Mouse (Mus musculus) CH12.LX (cell line): Measurements from ENCODE around the gene Gdf1. TPM values are rescaled to one million over a fixed set of nuclear protein-coding genes. Genes with fewer than 3 reads are reported as not detected.

Experiments used
- DNase-seq: peaks from one replicate; pipeline ENCODE4 v3.0.0-alpha.2; 2013; ENCODE audit errors: extremely low read depth
- H3K27ac ChIP-seq: 2 replicates; pipeline ENCODE4 v1.5.1; 2012; ENCODE audit warnings: low read depth, mild to moderate bottlenecking, control low read depth, moderate library complexity; ENCODE audit not compliant: insufficient read depth
- H3K27me3 ChIP-seq: replicated peaks from 2 replicates; pipeline ENCODE3; 2012; ENCODE audit warnings: inconsistent platforms
- H3K36me3 ChIP-seq, 2 experiments: replicated peaks in 1 of 2; 2 replicates each; pipeline versions ENCODE3 to v1.6.1; 2012; ENCODE audit warnings: inconsistent platforms in 1 of 2, low read length in 1 of 2, mild to moderate bottlenecking in 1 of 2, mixed read lengths in 1 of 2, moderate library complexity in 1 of 2; ENCODE audit not compliant: control insufficient read depth in 1 of 2, insufficient read depth in 1 of 2
- H3K4me1 ChIP-seq, 2 experiments: 2 replicates each; pipeline ENCODE4 v1.6.1; 2012; ENCODE audit warnings: inconsistent platforms in 1 of 2, moderate library complexity in 1 of 2; ENCODE audit not compliant: insufficient read depth in 2 of 2, control insufficient read depth in 1 of 2
- H3K4me2 ChIP-seq: 2 replicates; pipeline ENCODE4 v1.6.1; 2012; ENCODE audit warnings: low read depth, mild to moderate bottlenecking, control low read depth; ENCODE audit not compliant: poor library complexity, insufficient read depth, severe bottlenecking
- H3K4me3 ChIP-seq, 3 experiments: fragments of 150-350 bp in 1 of 3; sonication (generic) in 1 of 3; replicated peaks in 1 of 3; 2 replicates each; pipeline versions ENCODE3 to v1.5.1; 2011 to 2012; ENCODE audit warnings: low read depth in 2 of 3, low read length in 2 of 3, mild to moderate bottlenecking in 2 of 3, moderate library complexity in 2 of 3, control low read depth in 1 of 3, improper control_type of control experiment in 1 of 3, inconsistent platforms in 1 of 3, mixed read lengths in 1 of 3; ENCODE audit not compliant: poor library complexity in 1 of 3
- H3K79me2 ChIP-seq: replicated peaks from 2 replicates; pipeline ENCODE4 v1.6.1; 2012; ENCODE audit warnings: mild to moderate bottlenecking, moderate library complexity; ENCODE audit not compliant: control insufficient read depth, poor library complexity, insufficient read depth, severe bottlenecking; ENCODE audit errors: extremely low read depth
- H3K9ac ChIP-seq: 2 replicates; pipeline ENCODE4 v1.6.1; 2012; ENCODE audit warnings: low read depth, mild to moderate bottlenecking, control low read depth, moderate library complexity; ENCODE audit not compliant: insufficient read depth
- H3K9me3 ChIP-seq: replicated peaks from 2 replicates; pipeline ENCODE3; 2012; ENCODE audit warnings: low read length, inconsistent platforms, mixed read lengths
- BHLHE40 ChIP-seq: IDR thresholded peaks from 2 replicates; pipeline ENCODE4 v1.6.1; 2011; ENCODE audit warnings: mild to moderate bottlenecking, low read depth, low read length, improper control_type of control experiment
- CHD2 ChIP-seq: IDR thresholded peaks from 2 replicates; pipeline ENCODE4 v1.6.1; 2011; ENCODE audit warnings: low read length, improper control_type of control experiment
- E2F4 ChIP-seq: IDR thresholded peaks from 2 replicates; pipeline ENCODE4 v1.6.1; 2011; ENCODE audit warnings: low read depth, low read length, improper control_type of control experiment; ENCODE audit not compliant: insufficient replicate concordance
- ETS1 ChIP-seq: conservative IDR thresholded peaks from 2 replicates; pipeline ENCODE4 v1.6.1; 2012; ENCODE audit warnings: low read depth, mild to moderate bottlenecking, inconsistent platforms, low read length, improper control_type of control experiment, moderate library complexity
- GABPA ChIP-seq: IDR thresholded peaks from 2 replicates; pipeline ENCODE4 v1.6.1; 2012; ENCODE audit warnings: low read depth, low read length, improper control_type of control experiment, inconsistent platforms; ENCODE audit not compliant: insufficient replicate concordance
- HCFC1 ChIP-seq: IDR thresholded peaks from 2 replicates; pipeline ENCODE4 v1.6.1; 2012; ENCODE audit warnings: low read depth, mild to moderate bottlenecking, inconsistent platforms, low read length, improper control_type of control experiment
- JUN ChIP-seq: IDR thresholded peaks from 2 replicates; pipeline ENCODE4 v1.6.1; 2011; ENCODE audit warnings: low read depth, mild to moderate bottlenecking, low read length, improper control_type of control experiment, moderate library complexity; ENCODE audit not compliant: insufficient read depth
- KAT2A ChIP-seq: IDR thresholded peaks from 2 replicates; pipeline ENCODE4 v1.6.1; 2012; ENCODE audit warnings: low read length, improper control_type of control experiment, inconsistent platforms; ENCODE audit not compliant: insufficient replicate concordance
- MEF2A ChIP-seq: IDR thresholded peaks from 2 replicates; pipeline ENCODE4 v1.6.1; 2014; ENCODE audit warnings: low read depth, mild to moderate bottlenecking, inconsistent platforms, low read length, improper control_type of control experiment, borderline replicate concordance
- NELFE ChIP-seq: IDR thresholded peaks from 2 replicates; pipeline ENCODE4 v1.6.1; 2011; ENCODE audit warnings: low read depth, low read length, improper control_type of control experiment
- PAX5 ChIP-seq: IDR thresholded peaks from 2 replicates; pipeline ENCODE4 v1.6.1; 2012; ENCODE audit warnings: low read length, inconsistent platforms, mixed read lengths
- SIN3A ChIP-seq: IDR thresholded peaks from 2 replicates; pipeline ENCODE4 v1.6.1; 2012; ENCODE audit warnings: low read length, improper control_type of control experiment, inconsistent platforms
- SMC3 ChIP-seq: IDR thresholded peaks from 2 replicates; pipeline ENCODE4 v1.6.1; 2011; ENCODE audit warnings: low read depth, low read length, improper control_type of control experiment
- TBP ChIP-seq: conservative IDR thresholded peaks from 2 replicates; pipeline ENCODE4 v1.6.1; 2011; ENCODE audit warnings: low read depth, low read length, improper control_type of control experiment
- USF2 ChIP-seq: conservative IDR thresholded peaks from 2 replicates; pipeline ENCODE4 v1.6.1; 2011; ENCODE audit warnings: low read depth, low read length, improper control_type of control experiment
- ZC3H11A ChIP-seq: IDR thresholded peaks from 2 replicates; pipeline ENCODE4 v1.6.1; 2012; ENCODE audit warnings: low read depth, mild to moderate bottlenecking, inconsistent platforms, low read length, improper control_type of control experiment
- ZKSCAN1 ChIP-seq: IDR thresholded peaks from 2 replicates; pipeline ENCODE4 v1.6.1; 2012; ENCODE audit warnings: low read depth, inconsistent platforms, low read length, improper control_type of control experiment, borderline replicate concordance
- ZNF384 ChIP-seq: IDR thresholded peaks from 2 replicates; pipeline ENCODE4 v1.6.1; 2012; ENCODE audit warnings: low read depth, low read length, improper control_type of control experiment, inconsistent platforms
- dilution Hi-C: fragments of 300-500 bp; cut with MboI; formaldehyde crosslinking; loops from 2 replicates; pipeline ENCODE4 v1.14.3; 2020; ENCODE audit warnings: low sequenced_read_pairs; ENCODE audit not compliant: extremely low pct_unique_long_range_greater_than_20kb, extremely low pct_ligation_motif_present
- in situ Hi-C: fragments of 300-500 bp; cut with MboI; formaldehyde crosslinking; loops from 3 replicates; pipeline ENCODE4 v1.14.3; 2019; ENCODE audit warnings: low sequenced_read_pairs, low pct_ligation_motif_present, low pct_unique_long_range_greater_than_20kb, mixed read lengths
- polyA plus RNA-seq: library from polyadenylated mRNA; unstranded; fragments of >175 nt; gene quantifications from 2 replicates; pipeline ENCODE4 v1.2.1, GENCODE M21; 2012; ENCODE audit warnings: low read depth; ENCODE audit not compliant: insufficient read length
- total RNA-seq, 2 experiments: library from RNA; depleted of rRNA; stranded (reverse); fragments of 300-350 nt in 1 of 2; fragments of >200 nt in 1 of 2; gene quantifications; 2 replicates each; pipeline ENCODE4 v1.2.3; 2012 to 2014

The Gdf1 gene
- total and polyA plus RNA-seq, 3 experiments, result 0.17 TPM; not detected in 2

GRCm38 (mm10) chr8:70340659-70341058 is 11.0 kb downstream of the Gdf1 start:
- H3K4me3 ChIP-seq, result no peak overlapping the region
- no peak overlapping the region for H3K27ac ChIP-seq
- no peak overlapping the region for H3K4me2 ChIP-seq
- in situ Hi-C loops (no loop called here), dilution Hi-C loops (no loop called here)
- no peak for TF ChIP-seq GABPA
- no peak for TF ChIP-seq NELFE
- no peak for TF ChIP-seq ZKSCAN1
- TF ChIP-seq ZNF384, result no peak
- no peak for TF ChIP-seq BHLHE40
- TF ChIP-seq ZC3H11A, result no peak
- no peak for TF ChIP-seq PAX5
- TF ChIP-seq CHD2, result no peak
- no peak for TF ChIP-seq HCFC1
- TF ChIP-seq MEF2A, result no peak
- TF ChIP-seq SMC3, result no peak
- TF ChIP-seq KAT2A, result no peak
- TF ChIP-seq E2F4, result no peak
- no peak for TF ChIP-seq USF2
- H3K9me3 ChIP-seq, result no peaks in the 10 kb centered on the region
- H3K36me3 ChIP-seq, result peaks cover 89 to 98% of the 10 kb centered on the region in 2 experiments
- no peaks in the 10 kb centered on the region; a peak in 1 of 4 replicates for H3K4me1 ChIP-seq
- peaks cover 20% of the 10 kb centered on the region for H3K79me2 ChIP-seq
- no peak overlapping the region for H3K9ac ChIP-seq
- no peak for DNase-seq
- H3K27me3 ChIP-seq, result no peaks in the 10 kb centered on the region

GRCm38 (mm10) chr8:70342007-70342406 is 12.4 kb downstream of the Gdf1 start:
- peaks cover 0 to 12% of the 10 kb centered on the region in 2 experiments; a peak in 2 of 4 replicates for H3K4me1 ChIP-seq
- no peak overlapping the region for H3K4me3 ChIP-seq
- H3K9me3 ChIP-seq, result no peaks in the 10 kb centered on the region
- in situ Hi-C loops (no loop called here), dilution Hi-C loops (no loop called here)
- H3K27me3 ChIP-seq, result no peaks in the 10 kb centered on the region
- no peak for DNase-seq
- peaks cover 82 to 97% of the 10 kb centered on the region in 2 experiments for H3K36me3 ChIP-seq
- peaks cover 33% of the 10 kb centered on the region for H3K79me2 ChIP-seq
- no peak overlapping the region for H3K27ac ChIP-seq
- no peak overlapping the region for H3K9ac ChIP-seq
- no peak for TF ChIP-seq SIN3A
- TF ChIP-seq HCFC1, result no peak
- no peak for TF ChIP-seq NELFE
- no peak for TF ChIP-seq CHD2
- TF ChIP-seq TBP, result no peak
- no peak for TF ChIP-seq PAX5
- no peak for TF ChIP-seq JUN
- TF ChIP-seq ETS1, result no peak
- no peak for TF ChIP-seq USF2
- no peak overlapping the region for H3K4me2 ChIP-seq
